Comparison of ENCODE assay signal across 8 mouse cellular contexts in genomic region chr9:73044146-73045079, GRCm38 (mm10). TPM values are rescaled to one million over a fixed set of nuclear protein-coding genes. Genes with fewer than 3 reads are reported as not detected.
DNase-seq lines count a peak whose midpoint lies in the region; ATAC-seq and TF ChIP-seq lines count a peak whose summit lies in the region.

TSS of gene Rab27a (plus strand) at chr9:73044854.

- no peaks in the 10 kb centered on the region for H3K9me3 ChIP-seq in hindbrain, embryonic 10.5 days
- H3K9me3 ChIP-seq in lung, embryonic 16.5 days (ENCODE audit: control insufficient read depth, low read length), result no peaks in the 10 kb centered on the region

- DNase-seq in MN1 (ENCODE audit: low spot score), result peak; percentile 88
- peak; percentile 92 for DNase-seq in cerebellum, adult 9-10 months
- DNase-seq in hindbrain, embryonic 10.5 days (ENCODE audit: low spot score), result peak; percentile 82
- peak; percentile 67 for DNase-seq in layer of hippocampus, adult 9-10 months (ENCODE audit: low spot score)
- peak; percentile 56 for DNase-seq in ovary, adult 18-20 months (ENCODE audit: low spot score)
- DNase-seq in thymus, adult 2 months, result peak; percentile 91

- H3K4me3 ChIP-seq in hindbrain, embryonic 10.5 days, result peak within 1 kb of the TSS; percentile 59
- peak within 1 kb of the TSS; percentile 61 for H3K4me3 ChIP-seq in lung, embryonic 16.5 days (ENCODE audit: low read length)
- peak within 1 kb of the TSS; percentile 89 for H3K4me3 ChIP-seq in thymus, adult 2 months (ENCODE audit: control insufficient read depth, insufficient read depth, low read length)

- peak; percentile 76 for ATAC-seq in frontal cortex, adult (ENCODE audit: low TSS enrichment)
- ATAC-seq in lung, embryonic 16.5 days (ENCODE audit: low read depth), result peak; percentile 77

- peak; percentile 33; the same call in 1 of the 2 replicates for TF ChIP-seq POLR2A in thymus, adult 2 months (IDR thresholded peaks at IDR 0.05; ENCODE audit: control insufficient read depth, extremely low read depth, insufficient read depth, low read length, poor library complexity)

- peaks cover 16% of the 10 kb centered on the region for H3K27me3 ChIP-seq in hindbrain, embryonic 10.5 days (ENCODE audit: insufficient read depth, poor library complexity, severe bottlenecking)
- no peaks in the 10 kb centered on the region for H3K27me3 ChIP-seq in lung, embryonic 16.5 days (ENCODE audit: control insufficient read depth, insufficient read depth, low read depth, low read length)
- no peaks in the 10 kb centered on the region for H3K27me3 ChIP-seq in thymus, adult 2 months (ENCODE audit: control insufficient read depth, insufficient read depth, low read length)

- H3K36me3 ChIP-seq in hindbrain, embryonic 10.5 days, result no peaks in the 10 kb centered on the region
- no peaks in the 10 kb centered on the region for H3K36me3 ChIP-seq in lung, embryonic 16.5 days (ENCODE audit: control insufficient read depth, insufficient read depth, low read length)
- H3K36me3 ChIP-seq in thymus, adult 2 months (ENCODE audit: control insufficient read depth, insufficient read depth, low read length), result no peaks in the 10 kb centered on the region

- TF ChIP-seq CTCF in thymus, adult 2 months (IDR thresholded peaks at IDR 0.05; ENCODE audit: borderline replicate concordance, control insufficient read depth, extremely low read depth, insufficient read depth, low read length, poor library complexity), result peak; percentile 90

- peaks cover 27% of the 10 kb centered on the region for H3K4me1 ChIP-seq in hindbrain, embryonic 10.5 days (replicated peaks)
- peaks cover 19% of the 10 kb centered on the region for H3K4me1 ChIP-seq in lung, embryonic 16.5 days (replicated peaks; ENCODE audit: control insufficient read depth, insufficient read depth, low read length)
- peaks cover 17% of the 10 kb centered on the region for H3K4me1 ChIP-seq in thymus, adult 2 months (replicated peaks; ENCODE audit: control insufficient read depth, insufficient read depth, low read length)

- H3K4me2 ChIP-seq in lung, embryonic 16.5 days (ENCODE audit: low read depth, low read length), result peak within 1 kb of the TSS; percentile 93

- H3K9ac ChIP-seq in lung, embryonic 16.5 days (ENCODE audit: low read length), result peak within 1 kb of the TSS; percentile 74

- WGBS in hindbrain, embryonic 10.5 days, result 1% methylated on average over 41 of the region's 41 CpGs
- WGBS in lung, embryonic 16.5 days, result under 1% methylated on average over 41 of the region's 41 CpGs
- WGBS in thymus, adult 2 months, result under 1% methylated on average over 41 of the region's 41 CpGs

- peak within 1 kb of the TSS; percentile 57 for H3K27ac ChIP-seq in hindbrain, embryonic 10.5 days
- peak within 1 kb of the TSS; percentile 39 for H3K27ac ChIP-seq in lung, embryonic 16.5 days (ENCODE audit: low read length)
- peak within 1 kb of the TSS; percentile 53 for H3K27ac ChIP-seq in thymus, adult 2 months (ENCODE audit: control insufficient read depth, insufficient read depth, low read length)

RNA-seq across cellular contexts. Expression of gene Rab27a, which starts in this region (rescaled TPM):
- 1.5 and 2.1 TPM in 2 replicates for polyA plus RNA-seq in hindbrain, embryonic 10.5 days (2016; fragmentation: Nextera tagmentation; extraction: Ambion mirVana)
- 11.1 and 13.2 TPM in 2 replicates for polyA plus RNA-seq in lung, embryonic 16.5 days (2015; fragmentation: Nextera tagmentation; extraction: Ambion mirVana)
- 21.1 and 22.4 TPM in 2 replicates for polyA plus RNA-seq in thymus, adult 2 months (2012; rRNA removed)

Comparison
In these comparisons a context has a peak if more than half of its experiments do, and no peak if none do; other contexts are left out.
1. Peak in every context shown above with its lines: DNase-seq, ATAC-seq, H3K4me3 ChIP-seq and H3K27ac ChIP-seq.